ENCODE assay signal across 14 mouse cellular contexts in the genomic region with DNA sequence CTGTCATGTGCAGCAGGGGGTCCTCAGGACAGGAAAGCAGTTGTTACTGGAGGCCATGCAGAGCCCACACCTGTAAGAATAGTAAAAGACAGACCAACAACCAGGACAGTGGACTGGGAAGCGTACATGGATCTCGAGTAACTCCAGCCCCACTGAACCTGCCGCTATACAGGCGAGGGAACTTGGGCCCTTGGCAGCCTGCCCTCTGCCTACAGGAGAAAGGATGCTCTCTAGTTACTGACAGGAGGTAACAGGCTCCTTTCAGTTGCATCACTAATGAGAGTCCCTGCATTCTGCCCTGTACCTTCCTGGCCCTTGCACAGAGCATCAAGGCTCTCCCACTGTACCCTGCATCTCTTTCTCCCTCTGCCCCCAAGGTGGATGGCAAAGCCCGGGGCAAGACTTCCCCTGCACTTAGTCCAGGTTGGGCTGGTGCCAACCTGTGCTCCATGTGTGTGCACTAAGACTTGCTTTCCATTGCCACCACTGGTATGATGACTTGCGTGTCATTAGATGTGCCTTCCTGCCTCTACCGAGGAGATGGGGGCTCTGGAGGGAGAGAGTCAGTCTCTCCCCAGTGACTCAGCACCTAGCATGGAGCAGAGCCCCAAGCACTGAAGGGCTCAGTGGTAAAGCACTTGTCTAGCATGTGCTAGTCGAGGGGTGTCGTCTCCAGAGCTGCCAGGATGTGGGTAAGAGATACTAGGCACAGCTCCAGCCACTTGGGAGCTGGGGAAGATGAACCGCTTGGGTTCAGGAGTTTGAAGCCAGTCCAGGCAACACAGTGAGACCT. TPM values are rescaled to one million over a fixed set of nuclear protein-coding genes. Genes with fewer than 3 reads are reported as not detected.
DNase-seq lines count a peak whose midpoint lies in the region; ATAC-seq and TF ChIP-seq lines count a peak whose summit lies in the region.
"Had no signal": no experiment of that assay in that cellular context is flagged by ENCODE, and none has a peak within 500 bp of the region (broad histone marks: within the 10 kb centered on the region; RNA-seq: fewer than 3 reads in every experiment).

No protein-coding gene starts in this region.

- no peak overlapping the region for H3K4me3 ChIP-seq in heart, embryonic 12.5 days
- H3K4me3 ChIP-seq in liver, embryonic 14.5 days (ENCODE audit: insufficient read depth in 1 of 2, low read depth in 2 of 2, low read length in 2 of 2), result no peak overlapping the region
- H3K4me3 ChIP-seq: heart, embryonic 15.5 days; intestine, embryonic 15.5 days had no signal

- DNase-seq in adrenal gland, postnatal 14 days, result peak; percentile 7
- no peak for DNase-seq in adrenal gland, adult 8-10 months
- no peak for DNase-seq in heart, postnatal 14 days
- peak; percentile 75 for DNase-seq in 416B (ENCODE audit: low read depth)
- DNase-seq in liver, embryonic 14.5 days (ENCODE audit: low read depth in 3 of 3, low spot score in 3 of 3), result no peak
- DNase-seq in kidney, adult 9 months, result no peak
- no peak for DNase-seq in gastrocnemius, adult 18-20 months (ENCODE audit: low spot score)
- DNase-seq: cerebellum, adult 11 months; kidney, postnatal 4 days; lung, postnatal 10 days; right cerebral cortex, adult 18-20 months had no signal

- no peaks in the 10 kb centered on the region for H3K9me3 ChIP-seq in heart, embryonic 12.5 days (replicated peaks)
- H3K9me3 ChIP-seq in liver, embryonic 14.5 days (ENCODE audit: control insufficient read depth, low read length), result no peaks in the 10 kb centered on the region
- H3K9me3 ChIP-seq: heart, embryonic 15.5 days; intestine, embryonic 15.5 days had no signal

- peaks cover 30% of the 10 kb centered on the region for H3K4me1 ChIP-seq in heart, embryonic 12.5 days (replicated peaks)
- peaks cover 0 to 5% of the 10 kb centered on the region in 2 experiments; a peak in 1 of 4 replicates for H3K4me1 ChIP-seq in liver, embryonic 14.5 days (replicated peaks; ENCODE audit: control insufficient read depth in 2 of 2, insufficient read depth in 2 of 2, low read length in 1 of 2)
- H3K4me1 ChIP-seq: intestine, embryonic 15.5 days had no signal

- H3K9ac ChIP-seq in heart, embryonic 12.5 days, result no peak overlapping the region
- H3K9ac ChIP-seq in liver, embryonic 14.5 days (replicated peaks), result no peak overlapping the region
- H3K9ac ChIP-seq: heart, embryonic 15.5 days; intestine, embryonic 15.5 days had no signal

- no peaks in the 10 kb centered on the region for H3K27me3 ChIP-seq in heart, embryonic 12.5 days (replicated peaks)
- no peaks in the 10 kb centered on the region for H3K27me3 ChIP-seq in liver, embryonic 14.5 days (ENCODE audit: control insufficient read depth, insufficient read depth, low read length)
- H3K27me3 ChIP-seq: heart, embryonic 15.5 days; intestine, embryonic 15.5 days had no signal

- ATAC-seq in heart, embryonic 12.5 days (ENCODE audit: insufficient number of reproducible peaks, low FRiP score), result 0 out of 2 replicates have a peak, but pooled peaks have one; percentile 40
- peak; percentile 31; the same call in 1 of the 2 replicates for ATAC-seq in liver, embryonic 14.5 days (ENCODE audit: insufficient read depth)
- ATAC-seq: intestine, embryonic 15.5 days had no signal

- H3K36me3 ChIP-seq in heart, embryonic 12.5 days, result peaks cover 33% of the 10 kb centered on the region
- no peaks in the 10 kb centered on the region for H3K36me3 ChIP-seq in liver, embryonic 14.5 days (replicated peaks; ENCODE audit: control insufficient read depth, insufficient read depth, low read depth)

- intact Hi-C loops in heart, postnatal 14 days (cut with DNase I), result no loop called here

- no peak overlapping the region for H3K27ac ChIP-seq in heart, embryonic 12.5 days (ENCODE audit: poor library complexity, severe bottlenecking)
- H3K27ac ChIP-seq in liver, embryonic 14.5 days, result no peak overlapping the region
- H3K27ac ChIP-seq: heart, embryonic 15.5 days; intestine, embryonic 15.5 days had no signal

- no peak for TF ChIP-seq EP300 in liver, embryonic 14.5 days (IDR thresholded peaks at IDR 0.05; ENCODE audit: low read depth)

- no peak for TF ChIP-seq CTCF in liver, embryonic 14.5 days (IDR thresholded peaks at IDR 0.05; ENCODE audit: low read depth)

- no peak overlapping the region for H3K4me2 ChIP-seq in heart, embryonic 12.5 days
- H3K4me2 ChIP-seq in liver, embryonic 14.5 days (ENCODE audit: low read depth), result no peak overlapping the region
- H3K4me2 ChIP-seq: heart, embryonic 15.5 days; intestine, embryonic 15.5 days had no signal

- WGBS in heart, embryonic 12.5 days, result 63% methylated on average over 10 of the region's 10 CpGs
- WGBS in liver, embryonic 14.5 days (ENCODE audit: insufficient replicate concordance), result 43% methylated on average over 10 of the region's 10 CpGs

RNA-seq across cellular contexts. Expression of gene Myl9, which starts 8.8 kb away (rescaled TPM):
- 54.6 and 70.5 TPM in 2 replicates for total RNA-seq in adrenal gland, postnatal 14 days (2021)
- total RNA-seq in adrenal gland, adult 8-10 months (2022), result 10 to 100 TPM; 37.2 to 58.6 (median 47.9) TPM
- 1,723 and 1,724 TPM in 2 replicates for polyA plus RNA-seq in heart, embryonic 12.5 days (2016; fragmentation: Nextera tagmentation; extraction: Ambion mirVana)
- 100 to 1,000 TPM; 274 to 290 TPM for total RNA-seq in heart, postnatal 14 days (2021)
- 25.2 and 27.2 TPM in 2 replicates for polyA plus RNA-seq in liver, embryonic 14.5 days (2012; rRNA removed)
- polyA plus RNA-seq in liver, embryonic 14.5 days (2014; fragmentation: Nextera tagmentation; extraction: Ambion mirVana), result 44.4 and 51.3 TPM in 2 replicates
- 10 to 100 TPM; 47.9 to 60.8 TPM for total RNA-seq in gastrocnemius, adult 18-20 months (2021)

Comparison
In these comparisons a context has a peak if more than half of its experiments do, and no peak if none do; other contexts are left out.
1. DNase-seq: peak in adrenal gland, postnatal 14 days (single experiment) and 416B (single experiment); none in adrenal gland, adult 8-10 months (single experiment), heart, postnatal 14 days (0 of 2), liver, embryonic 14.5 days (0 of 3), kidney, adult 9 months (single experiment) and gastrocnemius, adult 18-20 months (single experiment).